Mouse (Mus musculus) megakaryocyte, embryonic 14.5 days (primary cell): ENCODE results near the gene Olfr191.

Experiments
- FLI1 ChIP-seq: IDR thresholded peaks from 2 replicates; pipeline ENCODE4 v1.6.1; 2012; ENCODE audit warnings: low read length, inconsistent platforms, mixed read lengths
- GATA1 ChIP-seq: IDR thresholded peaks from 3 replicates; pipeline ENCODE4 v1.6.1; 2012; ENCODE audit warnings: mixed read lengths, low read length, inconsistent platforms, borderline replicate concordance

GRCm38 (mm10) chr16:59105312-59105711, 15.7 kb upstream of the Olfr191 start:
- TF ChIP-seq GATA1 (no peak), FLI1 (no peak)
